Mouse (Mus musculus): Measurements from ENCODE around the gene Gdf1.

The Gdf1 gene

DNA sequence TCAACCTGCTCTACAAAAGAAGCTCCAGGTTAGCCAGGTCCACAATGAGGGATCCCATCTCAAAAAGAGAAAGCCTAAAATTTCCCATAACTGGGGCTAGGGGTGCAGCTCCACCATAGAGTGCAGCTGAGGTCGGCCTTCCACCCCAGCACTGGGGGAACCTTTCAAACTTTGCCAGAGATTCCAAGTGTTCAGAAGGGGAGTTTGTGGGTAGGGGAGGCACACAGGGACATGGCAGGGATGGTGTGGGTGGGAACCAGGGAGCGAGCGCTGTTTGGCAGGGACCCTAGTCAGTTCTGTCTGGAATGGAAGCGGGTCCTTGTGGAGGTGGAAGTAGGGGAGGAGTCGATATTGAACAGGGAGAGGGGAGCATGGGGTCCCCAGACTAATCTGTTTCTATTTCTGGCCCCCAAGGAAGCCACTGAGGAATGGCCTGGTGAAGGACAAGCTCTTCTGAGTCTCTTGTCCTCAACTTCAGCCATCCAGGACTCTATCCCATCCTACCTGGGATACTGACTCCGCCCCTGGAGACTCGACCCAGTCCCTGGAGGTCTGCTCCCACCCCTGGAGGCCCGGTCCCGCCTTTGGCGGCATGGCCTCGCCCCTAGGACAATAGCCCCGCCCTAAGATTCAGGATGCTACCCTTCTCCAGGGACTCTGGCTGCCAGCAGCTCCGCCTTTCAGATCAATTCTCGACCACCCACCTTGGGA, at the start of gene Gdf1:
Gdf1 (plus strand) TSS at position 694 of the 711 bp plus-strand sequence.
- no peak for DNase-seq (ENCODE audit: low spot score in 2 of 2)

- no peak for DNase-seq (ENCODE audit: low spot score in 2 of 2)
Observed at GRCm38 (mm10) chr8:70281001-70281400, 48.6 kb upstream of the Gdf1 start.

DNA sequence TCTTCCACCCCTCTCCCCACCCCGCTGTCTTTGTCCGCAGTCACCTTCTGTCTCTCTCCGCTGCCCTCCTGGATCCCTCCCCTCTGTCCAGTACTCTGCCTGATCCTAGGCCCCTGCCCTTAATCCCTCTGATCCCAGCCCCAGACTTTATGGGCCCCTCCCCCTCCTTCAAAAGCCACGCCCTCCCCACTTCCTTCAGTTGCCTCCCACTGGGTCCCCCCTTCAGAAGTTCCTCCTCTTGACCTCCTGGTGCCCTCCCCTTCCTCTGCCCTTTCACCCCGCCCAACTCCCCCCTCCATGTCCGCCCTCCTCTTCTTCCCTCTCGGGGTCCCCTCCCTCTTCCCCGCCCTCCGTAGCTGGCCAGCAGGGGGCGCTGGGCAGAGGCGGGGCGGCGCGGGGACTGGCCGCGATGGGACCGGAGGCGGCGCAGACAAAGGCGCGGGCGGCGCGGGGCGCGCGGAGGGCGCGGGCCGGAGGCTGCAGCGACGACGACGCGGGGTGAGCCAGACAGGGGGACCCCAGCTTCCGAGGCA, 46.9 kb upstream of the Gdf1 start, which contains the start of gene Homer3:
Homer3 (plus strand) TSS at position 225 of the 533 bp plus-strand sequence.
- DNase-seq (ENCODE audit: low spot score in 2 of 2), result peak; percentile 65

DNA sequence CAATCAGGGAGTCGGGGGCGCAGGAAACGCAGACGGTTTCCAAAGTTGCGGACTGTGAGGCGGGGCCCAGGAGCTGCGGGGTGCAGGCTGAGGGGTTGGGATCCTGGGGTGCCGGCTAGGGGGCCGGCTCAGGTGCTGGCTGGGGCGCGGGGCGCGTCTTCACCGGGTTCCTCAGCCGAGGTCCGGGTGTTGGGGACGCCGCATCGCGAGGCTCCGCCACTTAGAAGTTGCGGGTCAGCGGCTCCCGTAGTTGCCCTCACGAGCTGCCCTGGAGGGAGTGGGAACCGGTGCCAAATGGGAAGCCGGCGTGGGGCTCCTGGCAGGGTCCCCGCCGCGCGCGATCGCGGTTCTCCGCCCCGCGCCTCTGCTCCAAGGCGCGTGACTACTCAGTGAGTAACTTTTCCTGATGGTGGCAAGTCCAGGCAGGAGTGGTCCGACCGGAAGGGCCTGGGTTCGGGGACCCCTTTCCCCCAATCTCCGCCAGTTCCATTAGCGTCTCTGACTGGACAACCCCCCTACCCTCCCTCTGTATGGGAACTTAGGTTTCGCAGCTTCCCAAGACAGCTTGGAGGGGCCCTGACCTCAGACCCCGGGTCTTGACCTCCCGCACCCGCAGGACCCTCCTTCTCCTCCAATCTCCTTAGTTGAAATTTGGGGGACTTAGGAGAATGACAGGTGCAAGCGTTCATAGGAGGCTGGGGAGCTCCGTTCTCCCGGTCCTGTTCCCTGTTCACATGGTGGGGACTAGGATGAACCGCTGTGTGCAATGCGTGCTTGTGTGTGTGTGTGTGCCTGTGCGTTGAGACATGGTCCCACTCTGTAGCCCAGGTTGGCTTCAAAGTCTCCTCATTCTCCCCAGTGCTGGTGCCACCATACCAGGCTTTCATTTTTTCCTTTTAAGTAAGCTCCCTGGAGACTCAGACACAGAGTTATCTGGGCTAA, 46.2 kb upstream of the Gdf1 start:
- DNase-seq (ENCODE audit: low spot score in 2 of 2), result no peak

- DNase-seq (ENCODE audit: low spot score in 2 of 2), result no peak
Observed at GRCm38 (mm10) chr8:70284421-70284820, 45.2 kb upstream of the Gdf1 start.

DNA sequence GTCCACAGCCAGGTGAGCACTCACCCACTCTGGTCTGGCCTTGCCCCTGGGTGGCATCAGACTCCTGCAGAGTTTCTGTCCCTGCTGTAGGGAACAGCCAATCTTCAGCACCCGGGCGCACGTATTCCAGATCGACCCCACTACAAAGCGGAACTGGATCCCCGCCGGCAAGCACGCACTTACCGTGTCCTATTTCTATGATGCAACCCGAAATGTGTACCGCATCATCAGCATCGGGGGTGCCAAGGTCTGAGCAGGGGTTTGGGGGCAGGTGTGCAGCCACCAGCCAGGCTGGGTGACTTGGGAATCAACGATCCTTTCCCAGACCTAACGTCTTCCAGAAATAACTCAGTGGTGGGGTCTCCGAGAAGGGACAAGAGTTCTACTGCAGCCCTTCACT, 44.3 kb upstream of the Gdf1 start:
- DNase-seq (ENCODE audit: low spot score in 2 of 2), result no peak

DNA sequence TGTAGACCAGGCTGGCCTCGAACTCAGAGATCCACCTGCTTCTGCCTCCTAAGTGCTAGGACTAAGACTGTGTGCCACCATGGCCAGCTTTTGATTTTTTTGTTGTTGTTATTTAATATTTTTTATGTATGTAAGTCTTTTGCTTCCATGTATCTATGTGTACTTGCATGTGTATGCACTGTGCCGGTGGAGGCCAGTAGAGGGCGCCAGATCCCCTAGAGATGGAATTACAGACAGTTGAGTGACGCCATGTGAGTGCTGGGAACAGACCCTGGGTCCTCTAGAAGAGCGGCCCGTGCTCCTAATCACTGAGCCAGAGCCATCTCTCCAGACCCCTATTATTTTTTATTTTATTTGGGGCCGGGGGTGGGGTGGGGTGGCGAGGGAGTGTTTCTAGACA, 42.9 kb upstream of the Gdf1 start:
- no peak for DNase-seq (ENCODE audit: low spot score in 2 of 2)

DNA sequence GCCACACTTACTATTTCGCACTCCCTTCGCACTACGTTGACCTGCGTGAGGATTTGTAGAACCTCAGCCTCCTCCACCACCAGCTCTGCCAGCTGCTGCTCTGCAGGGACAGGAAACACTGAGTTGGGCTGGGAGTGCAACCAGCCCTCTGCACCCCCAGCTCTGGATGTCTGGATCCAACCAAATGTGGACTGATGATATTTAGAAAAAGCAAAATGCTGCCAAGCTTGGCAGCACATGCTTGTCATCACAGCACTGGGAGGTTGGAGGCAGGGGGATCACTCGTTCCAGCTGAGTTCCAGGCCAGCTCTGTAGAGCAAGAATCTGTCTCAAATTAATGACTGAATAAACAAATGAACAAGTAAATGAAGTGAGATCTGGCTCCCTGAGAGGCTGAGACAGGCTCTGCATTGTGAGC, 35.6 kb upstream of the Gdf1 start:
- no peak for DNase-seq (ENCODE audit: low spot score in 2 of 2)

- no peak for DNase-seq (ENCODE audit: low spot score in 2 of 2)
Observed at GRCm38 (mm10) chr8:70300881-70301280, 28.7 kb upstream of the Gdf1 start.

- DNase-seq (ENCODE audit: low spot score in 2 of 2), result peak; percentile 98
Observed at GRCm38 (mm10) chr8:70302358-70302890, 27.2 kb upstream of the Gdf1 start, which contains the start of the genes Ddx49 and Cope. TSS of gene Ddx49 (minus strand) at chr8:70302489. TSS of gene Cope (plus strand) at chr8:70302518.

DNA sequence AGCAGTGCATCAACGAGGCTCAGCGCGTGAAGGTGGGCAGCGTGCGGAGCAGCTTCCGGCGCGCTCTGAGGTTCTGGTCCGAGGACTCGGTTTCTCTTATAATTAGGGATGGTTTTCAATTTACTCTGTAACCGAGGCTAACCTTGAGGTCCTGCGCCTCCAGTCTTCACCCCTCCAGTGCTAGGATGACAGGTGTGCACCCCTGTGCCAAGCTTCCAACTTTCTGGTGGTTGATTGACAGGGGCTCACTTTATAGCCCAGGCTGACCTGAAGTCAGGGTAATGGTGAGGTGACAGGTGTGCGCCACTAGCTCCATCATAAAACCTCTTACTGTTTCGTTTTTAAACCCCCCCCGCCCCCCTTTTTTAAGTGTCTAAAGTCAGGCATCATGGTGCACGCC, 26.7 kb upstream of the Gdf1 start:
- DNase-seq (ENCODE audit: low spot score in 2 of 2), result no peak

- DNase-seq (ENCODE audit: low spot score in 2 of 2), result no peak
Observed at GRCm38 (mm10) chr8:70309311-70309710, 20.3 kb upstream of the Gdf1 start.

GRCm38 (mm10) chr8:70313399-70313798, 16.2 kb upstream of the Gdf1 start:
- no peak for DNase-seq (ENCODE audit: low spot score in 2 of 2)

DNA sequence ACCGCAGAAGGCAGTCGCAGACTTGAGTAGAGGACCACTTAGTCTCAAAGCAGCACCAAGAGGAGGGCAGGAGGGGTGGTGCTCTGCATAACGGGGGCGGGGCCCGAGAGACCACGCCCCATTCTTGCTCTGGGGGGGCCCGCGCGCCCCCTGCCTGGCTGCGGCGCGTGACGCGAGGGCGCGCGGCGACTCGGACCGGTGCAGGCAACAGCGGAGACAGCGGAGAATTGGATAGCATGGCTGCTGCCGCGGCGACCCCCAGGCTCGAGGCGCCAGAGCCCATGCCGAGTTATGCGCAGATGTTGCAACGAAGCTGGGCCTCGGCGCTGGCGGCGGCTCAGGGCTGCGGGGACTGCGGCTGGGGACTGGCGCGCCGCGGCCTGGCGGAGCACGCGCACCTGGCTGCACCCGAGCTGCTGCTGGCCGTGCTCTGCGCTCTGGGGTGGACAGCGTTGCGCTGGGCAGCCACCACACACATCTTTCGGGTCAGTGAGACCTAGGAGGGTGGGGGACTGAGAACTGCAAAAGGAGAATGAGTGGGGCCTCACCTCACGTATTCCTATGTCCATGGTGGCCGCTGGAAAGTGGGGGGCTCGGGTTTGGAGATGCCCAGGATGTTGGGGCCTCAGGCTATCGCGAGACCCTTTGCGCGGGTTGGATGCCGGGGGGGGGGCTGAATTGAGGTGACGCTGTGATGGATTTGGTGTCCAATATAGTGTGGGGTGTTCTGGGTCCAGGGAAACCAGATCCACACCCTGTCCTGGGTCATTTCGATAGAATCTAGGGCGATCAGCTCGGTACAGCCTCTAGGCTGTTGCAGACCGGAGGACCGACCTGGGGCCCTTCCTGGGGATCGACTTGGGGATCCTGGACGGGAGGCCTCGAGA, 13.8 kb upstream of the Gdf1 start, which contains the start of gene Cers1:
Cers1 (plus strand) TSS at position 152 of the 887 bp plus-strand sequence.
- DNase-seq (ENCODE audit: low spot score in 2 of 2), result peak; percentile 78 to 84

DNA sequence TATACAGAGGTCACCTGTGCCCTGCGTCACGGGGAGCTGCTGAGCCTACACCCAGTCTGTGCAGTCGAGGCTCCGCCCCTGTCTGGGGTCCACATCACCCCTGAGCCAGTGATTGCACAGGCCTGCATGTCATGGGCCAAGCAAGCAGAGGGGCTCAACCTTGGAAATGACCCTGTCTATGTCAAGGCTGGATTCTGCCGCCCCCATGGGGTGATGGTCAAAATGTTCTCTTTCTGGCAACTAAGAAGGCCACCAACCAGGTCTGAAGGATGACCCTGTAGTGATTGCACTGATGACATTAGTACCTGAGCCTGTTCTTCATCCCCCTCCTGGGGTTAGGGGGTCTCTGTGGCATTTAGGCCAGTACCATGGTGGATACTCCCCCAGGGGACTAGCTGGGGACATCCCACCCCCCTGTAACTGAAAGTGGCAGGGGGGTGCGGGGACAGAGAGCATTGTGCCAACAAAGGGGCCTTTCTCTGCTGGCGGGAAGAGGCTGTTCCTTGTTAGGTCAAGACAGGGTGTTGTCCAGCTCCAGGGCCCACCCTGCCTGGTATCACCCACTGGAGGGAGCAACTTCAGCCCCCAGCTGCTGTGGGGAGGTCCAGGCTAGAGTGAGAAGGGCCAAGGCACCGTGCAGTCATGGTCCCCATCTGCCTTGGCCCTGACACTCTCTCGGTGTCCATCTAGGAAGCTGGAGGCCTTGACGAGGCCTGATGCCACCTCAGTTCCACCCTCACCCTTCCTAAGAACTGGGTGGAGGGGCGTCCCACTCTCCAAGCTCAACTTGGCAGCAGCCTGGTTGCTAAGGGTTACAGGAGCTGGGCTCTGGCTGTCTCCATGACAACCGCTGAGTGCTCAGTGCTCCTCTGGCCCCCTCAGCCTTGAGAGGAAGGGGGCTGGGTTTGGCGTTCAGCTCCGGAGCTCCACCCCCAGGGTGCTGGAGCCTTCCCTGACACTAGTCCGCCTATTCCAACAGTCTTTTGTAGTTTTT, 12.8 kb upstream of the Gdf1 start:
- peak; percentile 82 to 91 for DNase-seq (ENCODE audit: low spot score in 2 of 2)

DNA sequence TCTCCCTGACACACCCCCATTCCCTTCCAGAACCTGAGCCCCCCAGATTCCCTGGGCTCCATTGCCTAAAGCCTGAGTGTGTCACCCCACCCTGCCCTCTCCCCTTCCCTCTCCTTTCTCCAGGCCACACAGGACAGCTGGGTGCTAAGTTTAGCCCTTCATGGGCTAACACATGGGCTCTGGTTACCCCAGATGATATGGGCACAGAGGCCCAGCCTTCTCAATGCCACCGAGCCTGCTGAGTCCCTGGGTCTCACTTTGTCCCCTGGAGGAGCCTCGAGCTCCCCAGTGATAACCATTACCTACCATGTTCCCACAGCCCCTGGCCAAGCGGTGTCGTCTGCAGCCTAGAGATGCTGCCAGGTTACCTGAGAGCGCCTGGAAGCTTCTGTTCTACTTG, 11.7 kb upstream of the Gdf1 start:
- DNase-seq (ENCODE audit: low spot score in 2 of 2), result no peak

DNA sequence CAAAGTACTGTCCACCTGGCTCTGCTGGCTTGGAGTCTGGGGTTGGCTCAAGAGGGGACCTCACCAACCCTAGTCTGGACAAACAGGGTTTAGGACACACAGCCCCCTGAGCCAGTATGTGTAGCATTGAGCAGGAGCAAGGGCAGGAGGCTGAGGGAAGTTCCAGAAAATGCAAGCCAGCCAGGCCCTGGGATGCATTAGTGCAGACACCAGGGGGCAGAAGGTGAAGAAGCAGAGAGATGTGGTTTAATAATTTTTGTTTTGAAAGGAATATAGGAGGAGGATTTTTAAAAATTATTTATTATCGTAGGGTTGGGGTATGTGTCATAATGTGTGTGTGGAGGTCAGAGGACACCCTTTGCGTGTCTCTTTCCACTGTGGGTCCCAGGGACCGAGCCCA, 5.9 kb upstream of the Gdf1 start:
- no peak for DNase-seq (ENCODE audit: low spot score in 2 of 2)

GRCm38 (mm10) chr8:70327512-70327911, 2.1 kb upstream of the Gdf1 start:
- DNase-seq (ENCODE audit: low spot score in 2 of 2), result no peak

DNA sequence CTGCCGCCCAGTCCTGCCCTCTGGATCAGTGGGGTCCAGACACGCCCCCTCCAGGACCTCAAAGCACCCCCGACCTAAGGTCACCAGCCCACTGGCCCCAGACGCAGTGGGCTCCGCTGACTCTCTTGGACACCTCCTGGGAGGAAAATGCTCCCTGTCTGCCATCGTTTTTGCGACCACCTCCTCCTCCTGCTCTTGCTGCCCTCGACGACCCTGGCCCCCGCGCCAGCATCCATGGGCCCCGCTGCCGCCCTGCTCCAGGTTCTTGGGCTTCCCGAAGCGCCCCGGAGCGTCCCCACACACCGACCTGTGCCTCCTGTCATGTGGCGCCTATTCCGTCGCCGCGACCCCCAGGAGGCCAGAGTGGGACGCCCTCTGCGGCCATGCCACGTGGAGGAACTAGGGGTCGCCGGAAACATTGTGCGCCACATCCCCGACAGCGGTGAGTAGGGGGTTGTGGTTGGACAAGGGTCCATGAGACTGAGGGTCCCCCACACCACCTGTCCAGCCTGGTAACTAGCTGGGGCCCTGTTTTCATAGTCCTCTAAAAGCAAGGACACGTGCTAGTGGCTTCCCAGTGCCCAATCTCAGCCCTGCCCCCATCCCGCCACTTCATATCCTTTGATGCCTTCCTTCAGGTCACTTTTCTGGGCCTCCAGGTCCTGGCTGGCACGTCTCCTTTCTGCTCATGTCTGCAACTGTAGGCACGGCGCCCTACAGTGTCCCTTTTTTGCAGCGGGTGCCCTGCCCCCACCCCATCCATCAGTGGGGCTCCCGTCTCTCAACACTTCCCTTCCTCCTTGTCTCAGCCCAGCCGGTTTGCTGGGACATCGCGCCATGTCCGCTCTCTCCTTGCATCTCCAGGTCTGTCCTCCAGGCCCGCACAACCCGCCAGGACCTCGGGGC, 471 bp downstream of the Gdf1 start:
- DNase-seq (ENCODE audit: low spot score in 2 of 2), result no peak

Measured in frontal cortex, postnatal 36 days (tissue).